Mouse (Mus musculus) v-Abl transformed pro-B cells (cell line): ENCODE measurements around the gene Gm815.

Source experiments
- in situ Hi-C, 2 experiments: fragments of 400-800 bp; cut with MboI; formaldehyde crosslinking; loops; one replicate each; pipeline ENCODE4 v1.15.1; 2025; ENCODE audit not compliant: unreplicated experiment in 2 of 2

The Gm815 gene

DNA sequence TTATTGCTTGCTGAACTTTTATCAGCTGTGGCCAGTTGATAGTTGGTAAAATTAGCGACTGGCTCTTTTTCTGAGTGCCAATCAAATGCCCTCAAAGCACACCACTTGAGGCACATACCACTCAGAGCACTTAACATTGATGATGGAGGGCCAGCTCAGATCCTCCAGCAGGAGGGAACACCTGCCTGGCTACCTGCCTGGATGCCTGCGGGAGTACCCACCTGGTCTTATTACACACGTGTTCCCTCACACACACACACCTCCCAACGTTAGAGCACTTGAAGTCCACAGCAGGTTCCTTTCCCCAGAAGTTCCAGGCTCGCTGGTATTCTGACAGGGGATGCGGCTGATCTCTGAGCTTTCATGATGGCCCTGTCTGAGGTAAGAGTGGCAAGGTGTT lies at the start of gene Gm815:
Gm815 (plus strand) TSS at position 266 of the 400 bp plus-strand sequence.
- in situ Hi-C loops: no loop called here

- in situ Hi-C loops: no loop called here
Observed at GRCm38 (mm10) chr19:26837626-26838025, 48.1 kb upstream of the Gm815 start.

- in situ Hi-C loops: loop anchor here in 1 of 2 experiments (5.0 kb wide), 1 partner anchor 87 kb away; no protein-coding TSS in a partner anchor
Observed at GRCm38 (mm10) chr19:26843896-26844295, 41.8 kb upstream of the Gm815 start.

- in situ Hi-C loops: loop anchor here in 1 of 2 experiments (5.0 kb wide), 1 partner anchor 88 kb away; no protein-coding TSS in a partner anchor
Observed at GRCm38 (mm10) chr19:26844813-26845212, 40.9 kb upstream of the Gm815 start.

- in situ Hi-C loops: no loop called here
Observed at GRCm38 (mm10) chr19:26845276-26846016, 40.2 kb upstream of the Gm815 start.

DNA sequence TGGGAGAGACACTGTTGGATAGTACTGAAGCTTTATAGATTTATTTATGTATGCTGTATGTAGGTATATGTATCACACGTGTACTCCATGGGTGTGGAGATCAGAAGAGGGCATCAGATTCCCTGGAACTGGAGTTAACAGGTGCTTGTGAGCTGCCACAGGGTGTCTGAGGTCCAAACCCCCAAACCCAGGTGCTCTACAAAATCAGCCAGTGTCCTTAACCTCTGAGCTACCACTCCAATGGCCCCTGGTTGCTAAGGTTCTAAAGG lies 39.7 kb upstream of the Gm815 start:
- in situ Hi-C loops: no loop called here

- in situ Hi-C loops: loop anchor here in 1 of 2 experiments (5.0 to 10.0 kb wide), 2 partner anchors 111 to 574 kb away; partner anchors contain the start of gene Pum3
Observed at GRCm38 (mm10) chr19:26851017-26851782, 34.5 kb upstream of the Gm815 start.

GRCm38 (mm10) chr19:26852325-26852900 lies 33.3 kb upstream of the Gm815 start:
- in situ Hi-C loops: loop anchor here in 1 of 2 experiments (5.0 to 10.0 kb wide), 2 partner anchors 110 to 572 kb away; partner anchors contain the start of gene Pum3

- in situ Hi-C loops: loop anchor here in 1 of 2 experiments (5.0 to 10.0 kb wide), 2 partner anchors 109 to 571 kb away; partner anchors contain the start of gene Pum3
Observed at GRCm38 (mm10) chr19:26853701-26854282, 31.9 kb upstream of the Gm815 start.

DNA sequence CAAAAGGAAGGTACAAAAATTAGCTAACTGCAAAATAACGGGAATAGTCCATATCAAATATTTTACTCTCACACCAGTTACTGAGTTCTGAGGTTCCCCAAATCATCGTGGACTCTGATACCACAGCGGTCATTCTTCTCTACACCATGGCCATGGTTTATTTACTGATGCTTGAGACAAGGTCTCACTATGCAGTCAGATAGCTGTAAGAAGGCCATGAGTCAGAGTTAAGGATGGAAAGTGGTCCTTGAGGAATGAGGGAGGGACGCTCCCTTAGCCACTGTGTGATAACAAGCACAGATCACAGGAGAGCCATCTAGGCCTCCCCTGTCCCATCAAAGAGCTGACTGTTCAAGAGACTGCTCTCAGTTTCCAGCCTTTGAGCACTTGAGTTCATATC lies 31.0 kb upstream of the Gm815 start:
- in situ Hi-C loops: loop anchor here in 1 of 2 experiments (5.0 to 10.0 kb wide), 2 partner anchors 108 to 570 kb away; partner anchors contain the start of gene Pum3

- in situ Hi-C loops: loop anchor here in 1 of 2 experiments (10.0 kb wide), 1 partner anchor 570 kb away; the partner anchor contains the start of gene Pum3
Observed at GRCm38 (mm10) chr19:26855152-26855551, 30.5 kb upstream of the Gm815 start.

DNA sequence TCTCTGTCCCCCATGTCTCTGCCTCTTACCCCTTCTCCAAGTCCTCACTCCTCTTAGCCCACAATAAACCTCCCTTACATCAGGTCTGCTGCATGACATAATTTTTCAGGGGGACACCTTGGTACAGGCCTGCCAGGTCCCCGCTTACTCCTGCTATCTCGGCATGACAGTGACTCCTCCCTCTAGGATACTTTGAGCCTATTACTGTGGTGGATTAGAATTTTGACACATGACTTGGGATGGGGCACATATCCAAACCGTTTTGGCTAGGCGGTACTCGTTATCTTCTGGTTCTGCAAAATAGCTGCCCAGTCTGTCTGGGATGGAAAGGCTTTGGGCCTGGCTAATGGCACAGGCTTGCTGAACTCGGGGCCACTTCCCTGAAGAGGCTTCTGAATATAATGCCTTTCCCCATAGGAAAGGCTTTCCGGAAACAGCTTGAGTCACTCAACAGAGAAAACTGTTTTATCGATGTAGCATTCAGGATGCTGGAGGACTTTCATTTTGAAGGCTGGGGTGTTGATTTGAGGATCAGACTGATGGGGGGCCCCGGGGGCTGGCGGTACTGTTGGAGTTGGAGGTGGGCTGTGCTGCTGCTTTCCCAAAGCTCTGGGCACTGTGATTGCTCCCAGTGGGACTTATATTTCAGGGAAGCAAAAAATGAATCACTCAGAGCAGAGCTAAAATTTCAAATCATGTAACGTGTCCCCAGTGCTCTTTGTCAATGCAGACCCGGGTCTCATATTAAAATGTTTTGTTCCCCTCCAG lies 27.1 kb upstream of the Gm815 start:
- in situ Hi-C loops: loop anchor here in 1 of 2 experiments (10.0 kb wide), 1 partner anchor 566 kb away; the partner anchor contains the start of gene Pum3

- in situ Hi-C loops: loop anchor here in 1 of 2 experiments (10.0 kb wide), 1 partner anchor 566 kb away; the partner anchor contains the start of gene Pum3
Observed at GRCm38 (mm10) chr19:26859195-26859570, 26.5 kb upstream of the Gm815 start.

DNA sequence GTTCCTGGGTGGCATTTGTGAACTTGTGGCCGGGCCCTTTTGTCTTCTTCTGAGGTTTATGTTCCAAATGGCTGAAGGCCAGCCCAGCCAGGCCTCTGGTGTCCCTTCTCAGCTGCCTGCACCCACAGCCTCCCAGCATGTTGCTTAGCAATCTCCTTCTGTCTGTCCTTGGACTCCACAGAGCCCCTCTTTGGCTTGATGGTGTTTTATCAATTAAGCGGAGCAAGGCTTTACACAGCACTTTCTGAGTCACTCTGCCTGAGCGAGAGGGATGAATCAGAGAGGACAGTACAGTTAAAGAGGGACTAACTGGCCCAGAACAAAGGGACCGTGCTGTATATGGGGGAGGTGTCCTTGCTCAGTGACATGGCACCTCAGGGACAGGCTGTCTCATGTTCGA lies 22.0 kb upstream of the Gm815 start:
- in situ Hi-C loops: no loop called here

- in situ Hi-C loops: no loop called here
Observed at GRCm38 (mm10) chr19:26864975-26865690, 20.5 kb upstream of the Gm815 start.

DNA sequence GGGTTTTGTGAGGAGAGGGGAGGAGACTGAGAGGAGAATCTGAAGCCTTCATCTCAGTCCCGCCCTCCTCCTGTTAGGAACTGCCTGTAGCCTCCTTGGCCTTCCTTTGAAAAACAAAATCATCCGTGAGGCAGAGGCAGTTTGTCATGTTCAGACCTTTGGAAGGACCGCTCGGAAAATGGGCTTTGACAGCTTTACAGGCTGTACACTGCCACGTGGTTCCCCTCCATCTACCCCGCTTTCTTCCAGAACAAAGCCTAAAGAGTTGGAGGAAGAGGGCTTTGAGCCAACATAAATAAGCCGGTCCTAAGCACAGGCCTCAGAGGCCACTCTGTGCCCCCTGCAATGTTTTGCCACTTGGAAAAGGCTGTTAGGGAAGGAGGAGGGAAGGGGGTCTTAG lies 19.9 kb upstream of the Gm815 start:
- in situ Hi-C loops: no loop called here

DNA sequence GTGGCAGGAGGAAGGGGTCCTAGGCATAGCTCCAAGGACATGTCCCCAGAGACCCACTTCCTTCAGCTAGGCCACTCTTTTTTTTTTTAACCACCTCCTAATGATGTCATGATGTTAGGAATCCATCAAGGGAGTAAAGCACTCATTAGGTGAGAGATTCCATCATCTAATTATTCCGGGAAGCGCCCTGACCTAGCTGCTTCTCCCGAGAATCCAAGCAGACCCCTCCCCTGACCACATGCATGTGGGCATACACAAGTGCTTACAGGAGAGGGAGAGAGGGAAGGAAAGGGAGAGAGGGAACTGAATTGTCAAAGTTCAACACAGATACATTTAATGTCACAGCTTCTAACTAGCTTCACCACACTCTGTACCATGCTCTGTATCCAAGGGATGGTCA lies 16.1 kb upstream of the Gm815 start:
- in situ Hi-C loops: no loop called here

DNA sequence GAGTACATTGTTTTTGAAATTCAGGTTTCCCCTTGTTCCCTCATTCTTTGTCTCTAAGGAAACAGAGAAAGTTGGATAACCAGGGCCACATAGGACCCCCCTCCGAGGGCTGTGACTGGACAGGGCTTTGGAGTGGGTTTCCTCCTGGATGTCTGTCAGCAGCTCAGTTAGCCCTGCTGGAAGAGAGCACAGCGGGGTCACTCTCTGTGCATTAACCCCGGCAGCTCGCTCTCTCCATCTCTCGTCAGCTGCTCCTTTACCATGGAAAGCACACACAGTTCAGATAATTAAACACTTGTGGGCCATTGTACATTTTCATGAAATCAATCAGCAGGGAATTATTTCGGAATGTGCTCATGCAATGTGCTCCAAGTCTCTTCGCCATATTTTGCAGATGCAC lies 15.4 kb upstream of the Gm815 start:
- in situ Hi-C loops: no loop called here

- in situ Hi-C loops: no loop called here
Observed at GRCm38 (mm10) chr19:26871096-26871495, 14.6 kb upstream of the Gm815 start.
